Mouse (Mus musculus): Measurements from ENCODE around the gene Ppil2.

The Ppil2 gene

GRCm38 (mm10) chr16:17110771-17111743 is at the start of gene Ppil2:
TSS of gene Ppil2 (minus strand) at chr16:17111257.
- DNase-seq (ENCODE audit: low spot score): peak; percentile 88

GRCm38 (mm10) chr16:17154346-17154745 is 43.3 kb upstream of the Ppil2 start:
- DNase-seq (ENCODE audit: low spot score): no peak

- no peak for DNase-seq (ENCODE audit: low spot score)
Measured at GRCm38 (mm10) chr16:17151874-17152273, 40.8 kb upstream of the Ppil2 start.

GRCm38 (mm10) chr16:17150520-17151258 is 39.6 kb upstream of the Ppil2 start:
- DNase-seq (ENCODE audit: low spot score): no peak

- peak; percentile 68 for DNase-seq (ENCODE audit: low spot score)
Measured at GRCm38 (mm10) chr16:17148084-17148483, 37.0 kb upstream of the Ppil2 start.

- peak; percentile 45 for DNase-seq (ENCODE audit: low spot score)
Measured at GRCm38 (mm10) chr16:17147391-17147929, 36.4 kb upstream of the Ppil2 start.

- peak; percentile 92 for DNase-seq (ENCODE audit: low spot score)
Measured at GRCm38 (mm10) chr16:17146772-17147235, 35.7 kb upstream of the Ppil2 start, which contains the start of gene Ccdc116. TSS of gene Ccdc116 (minus strand) at chr16:17147229.

- DNase-seq (ENCODE audit: low spot score): peak; percentile 54
Measured at GRCm38 (mm10) chr16:17144339-17144738, 33.3 kb upstream of the Ppil2 start, which contains the start of gene Ydjc. TSS of gene Ydjc (plus strand) at chr16:17144621.

GRCm38 (mm10) chr16:17137355-17137754 is 26.3 kb upstream of the Ppil2 start:
- no peak for DNase-seq (ENCODE audit: low spot score)

GRCm38 (mm10) chr16:17132906-17133200 is 21.8 kb upstream of the Ppil2 start:
- DNase-seq (ENCODE audit: low spot score): no peak

GRCm38 (mm10) chr16:17132089-17132905 is 21.2 kb upstream of the Ppil2 start, which contains the start of gene Sdf2l1:
TSS of gene Sdf2l1 (minus strand) at chr16:17132383.
- peak; percentile 99 for DNase-seq (ENCODE audit: low spot score)

- DNase-seq (ENCODE audit: low spot score): no peak
Measured at GRCm38 (mm10) chr16:17131191-17132088, 20.4 kb upstream of the Ppil2 start.

- peak; percentile 71 for DNase-seq (ENCODE audit: low spot score)
Measured at GRCm38 (mm10) chr16:17127292-17127691, 16.2 kb upstream of the Ppil2 start.

- DNase-seq (ENCODE audit: low spot score): peak; percentile 90
Measured at GRCm38 (mm10) chr16:17124871-17125520, 13.9 kb upstream of the Ppil2 start, which contains the start of gene 2610318N02Rik. TSS of gene 2610318N02Rik (minus strand) at chr16:17125167.

- DNase-seq (ENCODE audit: low spot score): peak; percentile 67
Measured at GRCm38 (mm10) chr16:17124119-17124870, 13.2 kb upstream of the Ppil2 start.

- DNase-seq (ENCODE audit: low spot score): no peak
Measured at GRCm38 (mm10) chr16:17121569-17121968, 10.5 kb upstream of the Ppil2 start.

- DNase-seq (ENCODE audit: low spot score): no peak
Measured at GRCm38 (mm10) chr16:17117309-17117799, 6.3 kb upstream of the Ppil2 start.

GRCm38 (mm10) chr16:17104600-17104999 is 6.5 kb downstream of the Ppil2 start:
- DNase-seq (ENCODE audit: low spot score): no peak

All from retina, embryonic 14.5 days (tissue).